Mouse (Mus musculus) C2C12 (cell line): ENCODE measurements around the gene Nme4.

Source experiments
- CEBPB ChIP-seq: IDR thresholded peaks from one replicate; pipeline ENCODE4 v1.6.1; 2011; ENCODE audit warnings: low read depth, mild to moderate bottlenecking, control low read depth, moderate library complexity
- CTCF ChIP-seq: IDR thresholded peaks from one replicate; pipeline ENCODE4 v1.5.1; 2011; ENCODE audit not compliant: control insufficient read depth, insufficient read depth, insufficient read length
- MAX ChIP-seq: IDR thresholded peaks from one replicate; pipeline ENCODE4 v1.6.1; 2011; ENCODE audit warnings: mild to moderate bottlenecking, control low read depth
- MYOD1 ChIP-seq: IDR thresholded peaks from one replicate; pipeline ENCODE4 v1.6.1; 2011; ENCODE audit warnings: low read depth; ENCODE audit not compliant: control insufficient read depth, insufficient read length

DNA sequence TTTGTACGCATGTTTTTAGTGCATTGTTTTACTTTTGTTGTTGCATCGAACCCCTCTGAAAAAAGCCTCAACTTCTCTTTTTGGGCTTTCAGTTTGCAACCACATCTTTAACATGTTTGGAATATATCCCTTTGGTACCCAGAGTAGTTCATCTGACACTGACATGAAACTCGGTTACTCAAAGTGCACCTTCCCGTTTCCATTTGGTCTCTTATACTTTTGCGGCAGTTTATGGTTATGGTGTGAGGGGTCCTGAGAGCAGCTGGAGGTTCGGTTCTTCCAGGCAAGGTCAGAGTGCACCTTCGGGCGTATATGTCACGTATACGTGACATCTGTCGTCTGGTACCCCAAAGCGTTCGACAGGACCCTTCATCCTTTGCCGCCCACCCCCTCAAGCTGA, 17.3 kb upstream of the Nme4 start:
- no peak for TF ChIP-seq MYOD1
- no peak for TF ChIP-seq CEBPB
- no peak for TF ChIP-seq CTCF
- no peak for TF ChIP-seq MAX
